Mouse (Mus musculus) right cerebral cortex, postnatal 36 days (tissue): Measurements from ENCODE around the gene Nupl2.

Experiments
- DNase-seq, 2 experiments: peaks; one replicate each; pipeline ENCODE4 v3.0.0; 2022; ENCODE audit warnings: low spot score in 2 of 2, mixed read lengths in 1 of 2

The Nupl2 gene

GRCm38 (mm10) chr5:24164789-24165445, at the start of gene Nupl2:
Gene Nupl2, plus strand, starts transcription at chr5:24164963.
- peak; percentile 94 for DNase-seq

- no peak for DNase-seq
Measured at GRCm38 (mm10) chr5:24122221-24122620, 42.5 kb upstream of the Nupl2 start.

GRCm38 (mm10) chr5:24124175-24124574, 40.6 kb upstream of the Nupl2 start:
- no peak for DNase-seq

GRCm38 (mm10) chr5:24124579-24125276, 40.0 kb upstream of the Nupl2 start:
- no peak for DNase-seq

GRCm38 (mm10) chr5:24125910-24126636, 38.7 kb upstream of the Nupl2 start:
- no peak for DNase-seq

GRCm38 (mm10) chr5:24126967-24127366, 37.8 kb upstream of the Nupl2 start:
- no peak for DNase-seq

GRCm38 (mm10) chr5:24146964-24147363, 17.8 kb upstream of the Nupl2 start:
- DNase-seq: no peak

GRCm38 (mm10) chr5:24152199-24152598, 12.6 kb upstream of the Nupl2 start:
- DNase-seq: no peak

- no peak for DNase-seq
Measured at GRCm38 (mm10) chr5:24156774-24157173, 8.0 kb upstream of the Nupl2 start.

GRCm38 (mm10) chr5:24167263-24167662, 2.5 kb downstream of the Nupl2 start:
- DNase-seq: no peak

GRCm38 (mm10) chr5:24169881-24170280, 5.1 kb downstream of the Nupl2 start:
- DNase-seq: no peak

GRCm38 (mm10) chr5:24172092-24172491, 7.3 kb downstream of the Nupl2 start:
- no peak for DNase-seq

GRCm38 (mm10) chr5:24181514-24182295, 16.9 kb downstream of the Nupl2 start:
- no peak for DNase-seq

- DNase-seq: no peak
Measured at GRCm38 (mm10) chr5:24182296-24182734, 17.6 kb downstream of the Nupl2 start.

GRCm38 (mm10) chr5:24183096-24183495, 18.3 kb downstream of the Nupl2 start:
- no peak for DNase-seq

- DNase-seq: no peak
Measured at GRCm38 (mm10) chr5:24184011-24184410, 19.2 kb downstream of the Nupl2 start.

- no peak for DNase-seq
Measured at GRCm38 (mm10) chr5:24188476-24188875, 23.7 kb downstream of the Nupl2 start.

- no peak for DNase-seq
Measured at GRCm38 (mm10) chr5:24191821-24192220, 27.1 kb downstream of the Nupl2 start.

- DNase-seq: no peak
Measured at GRCm38 (mm10) chr5:24201006-24201405, 36.2 kb downstream of the Nupl2 start.

GRCm38 (mm10) chr5:24202492-24202891, 37.7 kb downstream of the Nupl2 start:
- peak; percentile 7 to 19 for DNase-seq

- DNase-seq: no peak
Measured at GRCm38 (mm10) chr5:24203266-24203665, 38.5 kb downstream of the Nupl2 start.

GRCm38 (mm10) chr5:24207965-24208364, 43.2 kb downstream of the Nupl2 start:
- no peak for DNase-seq
